Mouse (Mus musculus) midbrain, embryonic 10.5 days (tissue): ENCODE data around the gene Wbp1l. TPM values are rescaled to one million over a fixed set of nuclear protein-coding genes. Genes with fewer than 3 reads are reported as not detected.

Experiments
- DNase-seq: peaks from one replicate; pipeline ENCODE4 v3.0.0-alpha.2; 2017; ENCODE audit warnings: low spot score
- H3K27ac ChIP-seq: fragments of 300-500 bp; sonication (generic); replicated peaks from 2 replicates; pipeline ENCODE4 v1.5.1; 2016; ENCODE audit warnings: mild to moderate bottlenecking
- H3K27me3 ChIP-seq: fragments of 300-500 bp; sonication (generic); 2 replicates; pipeline ENCODE4 v1.6.1; 2016; ENCODE audit warnings: low read depth, mild to moderate bottlenecking; ENCODE audit not compliant: poor library complexity, severe bottlenecking
- H3K36me3 ChIP-seq: fragments of 300-500 bp; sonication (generic); 2 replicates; pipeline ENCODE4 v1.6.1; 2016; ENCODE audit warnings: mild to moderate bottlenecking, moderate library complexity
- H3K4me1 ChIP-seq: fragments of 300-500 bp; sonication (generic); 2 replicates; pipeline ENCODE4 v1.6.1; 2016
- H3K4me3 ChIP-seq: fragments of 300-500 bp; sonication (generic); 2 replicates; pipeline ENCODE4 v1.5.1; 2016; ENCODE audit warnings: mild to moderate bottlenecking, moderate library complexity
- H3K9me3 ChIP-seq: fragments of 300-500 bp; sonication (generic); replicated peaks from 2 replicates; pipeline ENCODE4 v1.6.1; 2016; ENCODE audit warnings: mild to moderate bottlenecking
- WGBS: fragments of 180-500 bp; shearing (Covaris S2); methylation state at CpG from one replicate; pipeline ENCODE4 v1.1.7; 2016; 5-methylcytosine and 5-hydroxymethylcytosine counted together
- polyA plus RNA-seq: library from polyadenylated mRNA; unstranded; fragments of >200 nt; fragmentation: Nextera tagmentation; extraction: Ambion mirVana; gene quantifications from 2 replicates; pipeline ENCODE4 v1.2.1, GENCODE M21; 2016

Gene Wbp1l
- polyA plus RNA-seq, 1 experiment from 2014 or later = 45.7 TPM

DNA sequence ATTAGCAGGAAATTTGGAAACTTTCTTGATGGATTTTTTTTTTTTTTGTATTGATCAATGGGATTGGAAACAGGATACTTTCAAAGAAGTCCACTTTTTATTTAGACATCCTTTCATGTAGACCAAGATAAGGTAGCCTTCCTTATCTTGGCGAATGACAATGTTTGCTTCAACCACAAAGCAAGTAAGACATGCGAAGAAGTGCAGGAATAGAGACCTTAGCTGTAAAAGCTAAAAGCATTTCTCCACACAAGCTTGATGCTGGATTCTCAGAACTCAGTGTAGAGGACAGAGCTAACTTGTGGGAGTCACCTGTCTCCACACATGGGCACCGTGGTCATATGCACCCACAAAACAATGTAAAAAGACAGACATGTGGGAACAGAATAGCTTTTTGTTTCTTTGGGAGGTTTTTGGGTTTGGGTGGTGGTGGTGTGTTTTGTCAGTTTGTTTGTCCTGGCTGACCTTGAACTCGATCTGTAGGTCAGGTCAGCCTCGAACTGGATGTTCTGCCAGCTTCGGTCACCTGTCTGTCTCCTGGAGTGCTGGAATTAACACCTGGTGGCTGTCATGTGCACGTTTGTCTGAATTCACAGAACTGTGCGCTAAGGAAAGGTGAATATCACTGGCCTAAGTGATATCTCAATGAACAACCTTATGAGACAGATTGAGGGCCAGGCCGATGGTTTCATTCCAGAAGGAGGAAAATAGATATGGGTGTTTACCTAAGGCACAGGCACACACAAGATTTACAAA lies 107.8 kb downstream of the Wbp1l start:
- Histone ChIP-seq H3K9me3 (no peaks in the 10 kb centered on the region), H3K36me3 (peaks cover 14% of the 10 kb centered on the region), H3K4me3 (peak overlapping the region; percentile 61), H3K27ac (0 out of 2 replicates have a peak overlapping the region, but pooled peaks have one; percentile 84), H3K27me3 (peaks cover 15% of the 10 kb centered on the region), H3K4me1 (peaks cover 16% of the 10 kb centered on the region)
- WGBS = 78% methylated on average over 9 of the region's 9 CpGs
- no peak for DNase-seq

Other genes starting within 250 kb of the Wbp1l start
- gene 2310034G01Rik, start 248.8 kb upstream of the Wbp1l start, polyA plus RNA-seq = 0.96 and 1.4 TPM in 2 replicates
- gene Actr1a, start 203.3 kb upstream of the Wbp1l start, polyA plus RNA-seq = 188 and 224 TPM in 2 replicates
- 50.2 and 53.6 TPM in 2 replicates for gene Sufu, start 202.2 kb upstream of the Wbp1l start, polyA plus RNA-seq
- 24.6 and 27.8 TPM in 2 replicates for gene Trim8, start 97.4 kb upstream of the Wbp1l start, polyA plus RNA-seq
- 207 and 216 TPM in 2 replicates for gene Arl3, start 25.9 kb upstream of the Wbp1l start, polyA plus RNA-seq
- gene Sfxn2, start 25.7 kb upstream of the Wbp1l start, polyA plus RNA-seq = 17.0 and 18.1 TPM in 2 replicates
- gene Cyp17a1, start 74.1 kb downstream of the Wbp1l start, polyA plus RNA-seq = not detected in 2 replicates
- 14.2 and 17.4 TPM in 2 replicates for gene Borcs7, start 90.8 kb downstream of the Wbp1l start, polyA plus RNA-seq
- gene As3mt, start 108.4 kb downstream of the Wbp1l start, polyA plus RNA-seq = 30.0 and 32.4 TPM in 2 replicates
- gene Cnnm2, start 162.5 kb downstream of the Wbp1l start, polyA plus RNA-seq = 2.7 TPM in 2 replicates